ENCODE assay signal across 15 mouse cellular contexts in the genomic region with DNA sequence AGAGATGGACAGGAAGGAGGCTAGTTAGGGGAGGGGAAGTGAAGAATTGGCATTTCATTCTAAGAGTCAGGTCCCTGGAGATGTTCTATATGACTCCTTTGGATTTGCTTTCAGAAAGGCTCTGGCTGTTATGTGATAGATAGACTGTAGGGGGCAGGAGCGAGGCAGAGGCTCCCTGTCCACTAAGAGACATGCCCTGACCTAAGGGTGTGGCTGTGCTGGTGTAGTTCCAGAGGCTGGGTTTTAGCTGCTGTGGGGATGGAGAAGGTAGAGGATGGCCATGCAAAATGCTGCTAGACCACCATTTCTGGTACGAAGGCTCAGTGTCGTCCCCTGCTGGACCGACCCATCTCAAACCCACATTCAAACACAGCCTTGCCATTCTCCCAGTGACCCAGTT. TPM values are rescaled to one million over a fixed set of nuclear protein-coding genes. Genes with fewer than 3 reads are reported as not detected.
A peak's percentile ranks its signal among the peaks of the same experiment; 100 is the strongest.
DNase-seq lines count a peak whose midpoint lies in the region; ATAC-seq and TF ChIP-seq lines count a peak whose summit lies in the region.
"Had no signal": no experiment of that assay in that cellular context is flagged by ENCODE, and none has a peak within 500 bp of the region (broad histone marks: within the 10 kb centered on the region; RNA-seq: fewer than 3 reads in every experiment).

No protein-coding gene starts in this region.

- no peak overlapping the region for H3K4me3 ChIP-seq in kidney, adult 2 months (ENCODE audit: insufficient read depth, low read depth, low read length)
- no peak overlapping the region for H3K4me3 ChIP-seq in spleen, adult 2 months (ENCODE audit: extremely low read depth, insufficient read depth, insufficient read length)
- H3K4me3 ChIP-seq: embryonic facial prominence, embryonic 13.5 days; hindbrain, embryonic 10.5 days; liver, embryonic 13.5 days; midbrain, embryonic 13.5 days; stomach, embryonic 15.5 days had no signal

- TF ChIP-seq CTCF in kidney, adult 2 months (conservative IDR thresholded peaks at IDR 0.05; ENCODE audit: insufficient read depth, insufficient read length, low read depth, low read length) = peak; percentile 56
- TF ChIP-seq CTCF in spleen, adult 2 months (IDR thresholded peaks at IDR 0.05; ENCODE audit: extremely low read depth, insufficient read depth, insufficient read length, insufficient replicate concordance) = peak; percentile 8; the same call in 1 of the 2 replicates

- DNase-seq in kidney, adult 2 months = no peak
- DNase-seq in kidney, postnatal 36 days = no peak
- no peak for DNase-seq in spleen, adult 2 months (ENCODE audit: low read depth in 1 of 2, low spot score in 2 of 2)
- no peak for DNase-seq in spleen, postnatal 14 days (ENCODE audit: low spot score in 2 of 2)
- DNase-seq in adipocyte (ENCODE audit: low spot score) = peak; percentile 29
- DNase-seq in splenic B cell, adult 2 months (ENCODE audit: low read depth, low spot score) = peak; percentile 36
- DNase-seq in kidney, adult 18-20 months = no peak
- DNase-seq: cerebellum, postnatal 14 days; kidney, adult 8-10 months; liver, embryonic 13.5 days had no signal

- WGBS in kidney, adult 2 months = 86% methylated on average over 4 of the region's 4 CpGs
- 92% methylated on average over 4 of the region's 4 CpGs for WGBS in spleen, adult 2 months

- no peaks in the 10 kb centered on the region for H3K36me3 ChIP-seq in kidney, adult 2 months (ENCODE audit: control insufficient read depth, insufficient read depth, low read length)
- no peaks in the 10 kb centered on the region for H3K36me3 ChIP-seq in spleen, adult 2 months (ENCODE audit: control insufficient read depth, insufficient read depth, low read length)
- H3K36me3 ChIP-seq in splenic B cell, adult 2 months (ENCODE audit: control insufficient read depth, insufficient read depth, low read length, poor library complexity, severe bottlenecking) = no peaks in the 10 kb centered on the region
- H3K36me3 ChIP-seq: embryonic facial prominence, embryonic 13.5 days; hindbrain, embryonic 10.5 days; liver, embryonic 13.5 days; midbrain, embryonic 13.5 days; stomach, embryonic 15.5 days had no signal

- H3K27ac ChIP-seq in kidney, adult 2 months (ENCODE audit: insufficient read depth, low read depth, low read length) = no peak overlapping the region
- H3K27ac ChIP-seq in spleen, adult 2 months (ENCODE audit: insufficient read depth, low read length) = no peak overlapping the region
- H3K27ac ChIP-seq: liver, embryonic 13.5 days; midbrain, embryonic 13.5 days; stomach, embryonic 15.5 days had no signal

- no peaks in the 10 kb centered on the region for H3K27me3 ChIP-seq in kidney, adult 2 months (replicated peaks; ENCODE audit: control insufficient read depth, insufficient read depth, low read length)
- no peaks in the 10 kb centered on the region for H3K27me3 ChIP-seq in spleen, adult 2 months (ENCODE audit: control insufficient read depth, insufficient read depth, low read length)
- no peaks in the 10 kb centered on the region for H3K27me3 ChIP-seq in splenic B cell, adult 2 months (ENCODE audit: control insufficient read depth, insufficient read depth, low read length, poor library complexity, severe bottlenecking)
- H3K27me3 ChIP-seq: embryonic facial prominence, embryonic 13.5 days; midbrain, embryonic 13.5 days; stomach, embryonic 15.5 days had no signal

- TF ChIP-seq POLR2A in kidney, adult 2 months (IDR thresholded peaks at IDR 0.05; ENCODE audit: low read depth, low read length) = no peak
- no peak for TF ChIP-seq POLR2A in spleen, adult 2 months (IDR thresholded peaks at IDR 0.05; ENCODE audit: low read depth, low read length)

- H3K4me1 ChIP-seq in kidney, adult 2 months (ENCODE audit: control insufficient read depth, insufficient read depth, low read length) = peaks cover 15% of the 10 kb centered on the region; the same call in 1 of the 2 replicates
- H3K4me1 ChIP-seq in spleen, adult 2 months (ENCODE audit: control insufficient read depth, insufficient read depth, insufficient read length) = peaks cover 4% of the 10 kb centered on the region; the same call in 1 of the 2 replicates

- no peak for ATAC-seq in erythroid progenitor cell, adult 5-6 weeks (replicated peaks; ENCODE audit: low FRiP score, poor library complexity, severe bottlenecking)
- ATAC-seq: midbrain, embryonic 13.5 days had no signal

RNA-seq across cellular contexts. Expression of a gene that starts 8.9 kb away (rescaled TPM):
- 30.7 and 33.7 TPM in 2 replicates for polyA plus RNA-seq in kidney, adult 2 months (2012; rRNA removed)
- polyA plus RNA-seq in spleen, adult 2 months (2012; rRNA removed) = 17.3 and 18.4 TPM in 2 replicates
- total RNA-seq in erythroid progenitor cell, adult 5-6 weeks (2015; ENCODE audit: low replicate concordance) = 1.7 and 2.5 TPM in 2 replicates
- total RNA-seq in erythroid progenitor cell, adult 5-6 weeks (2017; ENCODE audit: low replicate concordance) = 0.51 and 0.83 TPM in 2 replicates

Comparison
In these comparisons a context has a peak if more than half of its experiments do, and no peak if none do; other contexts are left out.
1. DNase-seq: peak in adipocyte (single experiment) and splenic B cell, adult 2 months (single experiment); none in kidney, adult 2 months (single experiment), kidney, postnatal 36 days (0 of 2), spleen, adult 2 months (0 of 2), spleen, postnatal 14 days (0 of 2) and kidney, adult 18-20 months (single experiment).